Mouse (Mus musculus) embryonic facial prominence, embryonic 13.5 days (tissue): ENCODE data around the gene Tmod3. TPM values are rescaled to one million over a fixed set of nuclear protein-coding genes. Genes with fewer than 3 reads are reported as not detected.

Source experiments
- ATAC-seq: fragments of 200-750 bp; cut with Nextera tagmentation; 2 replicates; pipeline ENCODE4 v1.8.0; 2017; ENCODE audit warnings: low read depth; ENCODE audit not compliant: insufficient number of reproducible peaks, insufficient read depth, low FRiP score, low TSS enrichment
- H3K27ac ChIP-seq: fragments of 300-500 bp; sonication (generic); 2 replicates; pipeline ENCODE4 v1.5.1; 2015; ENCODE audit warnings: moderate library complexity, mild to moderate bottlenecking, inconsistent platforms
- H3K27me3 ChIP-seq: fragments of 300-500 bp; sonication (generic); 2 replicates; pipeline ENCODE4 v1.6.1; 2015; ENCODE audit warnings: mild to moderate bottlenecking, inconsistent platforms
- H3K36me3 ChIP-seq: fragments of 300-500 bp; sonication (generic); 2 replicates; pipeline ENCODE4 v1.6.1; 2015; ENCODE audit warnings: mild to moderate bottlenecking, inconsistent platforms
- H3K4me1 ChIP-seq: fragments of 300-500 bp; sonication (generic); 2 replicates; pipeline ENCODE4 v1.6.1; 2015; ENCODE audit warnings: inconsistent platforms
- H3K4me2 ChIP-seq: fragments of 300-500 bp; sonication (generic); 2 replicates; pipeline ENCODE4 v1.6.1; 2015; ENCODE audit warnings: moderate library complexity, mild to moderate bottlenecking, inconsistent platforms
- H3K4me3 ChIP-seq: fragments of 300-500 bp; sonication (generic); 2 replicates; pipeline ENCODE4 v1.5.1; 2015; ENCODE audit warnings: mild to moderate bottlenecking, inconsistent platforms
- H3K9ac ChIP-seq: fragments of 300-500 bp; sonication (generic); 2 replicates; pipeline ENCODE4 v1.6.1; 2015; ENCODE audit warnings: mild to moderate bottlenecking, inconsistent platforms
- H3K9me3 ChIP-seq: fragments of 300-500 bp; sonication (generic); 2 replicates; pipeline ENCODE4 v1.6.1; 2016; ENCODE audit warnings: inconsistent platforms
- WGBS: fragments of 180-500 bp; shearing (Covaris S2); methylation state at CpG from one replicate; pipeline ENCODE4 v1.1.7; 2015; ENCODE audit warnings: mixed read lengths; 5-methylcytosine and 5-hydroxymethylcytosine counted together
- polyA plus RNA-seq: library from polyadenylated mRNA; unstranded; fragments of >200 nt; fragmentation: Nextera tagmentation; extraction: Ambion mirVana; gene quantifications from 2 replicates; pipeline ENCODE4 v1.2.1, GENCODE M21; 2015

Gene Tmod3
- polyA plus RNA-seq, 1 experiment from 2014 or later, result 110 TPM

- H3K4me1 ChIP-seq, result 0 out of 2 replicates have a peak, but pooled peaks cover 4% of the 10 kb centered on the region
- no peak overlapping the region for H3K4me2 ChIP-seq
- H3K27ac ChIP-seq, result no peak overlapping the region
- H3K36me3 ChIP-seq, result peaks cover 14% of the 10 kb centered on the region
- no peaks in the 10 kb centered on the region for H3K9me3 ChIP-seq
- ATAC-seq, result no peak
- 88% methylated on average over 6 of the region's 6 CpGs for WGBS
- H3K4me3 ChIP-seq, result no peak overlapping the region
- no peaks in the 10 kb centered on the region for H3K27me3 ChIP-seq
- no peak overlapping the region for H3K9ac ChIP-seq
These were observed 19.9 kb upstream of the Tmod3 start for GRCm38 (mm10) chr9:75579321-75579720.

DNA sequence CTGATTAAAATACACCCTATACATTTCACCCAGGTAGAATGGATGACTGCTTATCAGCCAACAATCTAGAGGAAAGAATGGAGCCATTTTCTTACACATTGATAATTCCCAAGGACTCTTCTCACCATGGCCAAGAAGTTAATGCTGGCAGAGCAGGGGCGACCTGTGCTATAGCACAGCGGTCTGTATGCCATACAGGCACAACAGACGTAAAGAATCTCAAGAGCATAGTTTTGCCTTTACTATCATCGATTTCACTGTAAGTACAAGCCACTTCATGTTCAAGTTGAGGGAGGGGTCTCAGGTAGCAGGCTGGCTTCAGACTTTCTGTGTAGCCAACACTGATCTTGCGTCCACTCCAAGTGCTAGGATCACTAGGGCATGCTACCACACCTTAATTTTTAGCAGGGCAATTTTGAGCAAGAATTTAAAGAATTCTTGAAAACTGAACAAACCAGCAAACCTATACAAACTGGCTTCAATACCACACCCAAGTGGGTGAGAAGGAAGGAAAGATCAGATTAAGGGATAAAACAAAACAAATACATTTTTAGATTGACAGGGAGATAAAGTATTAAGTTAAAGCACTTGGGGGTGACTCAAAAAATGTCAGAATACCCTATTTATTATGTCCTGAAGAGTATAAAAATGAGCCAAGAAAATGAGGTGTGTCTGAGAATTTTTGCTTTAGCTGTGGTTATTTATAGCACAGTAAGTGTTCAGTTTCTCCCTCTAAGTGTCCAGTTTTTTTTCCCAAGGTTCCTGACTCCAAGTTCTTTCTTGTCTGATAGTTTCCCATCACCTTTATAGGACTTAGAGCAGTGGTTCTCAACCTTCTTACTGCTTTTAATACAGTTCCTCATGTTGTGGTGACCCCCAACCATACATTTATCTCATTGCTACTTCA, 11.8 kb upstream of the Tmod3 start:
- Histone ChIP-seq H3K9me3 (no peaks in the 10 kb centered on the region), H3K4me2 (no peak overlapping the region), H3K9ac (no peak overlapping the region), H3K27ac (no peak overlapping the region), H3K36me3 (peaks cover 11% of the 10 kb centered on the region), H3K4me1 (no peaks in the 10 kb centered on the region), H3K4me3 (no peak overlapping the region), H3K27me3 (no peaks in the 10 kb centered on the region)
- ATAC-seq, result no peak
- WGBS, result 79% methylated on average over 5 of the region's 5 CpGs

- no peak for ATAC-seq
- Histone ChIP-seq H3K36me3 (no peaks in the 10 kb centered on the region), H3K9me3 (no peaks in the 10 kb centered on the region), H3K4me3 (no peak overlapping the region), H3K4me2 (no peak overlapping the region), H3K9ac (no peak overlapping the region), H3K4me1 (0 out of 2 replicates have a peak, but pooled peaks cover 4% of the 10 kb centered on the region), H3K27ac (no peak overlapping the region), H3K27me3 (no peaks in the 10 kb centered on the region)
- WGBS, result 87% methylated on average over 6 of the region's 6 CpGs
These were observed 8.9 kb upstream of the Tmod3 start for GRCm38 (mm10) chr9:75568399-75568798.

DNA sequence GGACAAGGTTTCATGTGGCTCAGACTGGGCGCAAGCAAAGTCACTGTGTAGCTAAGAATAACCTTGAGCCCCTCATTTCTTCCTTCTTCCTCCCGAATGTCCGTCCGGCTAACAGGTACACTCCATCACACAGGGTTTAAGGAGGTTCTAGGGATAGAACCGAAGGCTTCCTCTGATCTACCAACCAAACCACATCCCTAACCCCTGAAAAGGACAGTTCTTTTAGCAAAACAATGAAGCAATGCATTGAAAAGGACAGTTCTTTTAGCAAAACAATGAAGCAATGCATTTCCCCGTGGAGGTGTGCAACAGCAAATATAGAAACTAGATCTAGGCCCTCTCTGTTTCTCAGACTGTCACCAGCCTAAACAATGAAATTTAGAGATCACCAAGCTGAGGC, 5.4 kb upstream of the Tmod3 start:
- H3K4me2 ChIP-seq, result no peak overlapping the region

DNA sequence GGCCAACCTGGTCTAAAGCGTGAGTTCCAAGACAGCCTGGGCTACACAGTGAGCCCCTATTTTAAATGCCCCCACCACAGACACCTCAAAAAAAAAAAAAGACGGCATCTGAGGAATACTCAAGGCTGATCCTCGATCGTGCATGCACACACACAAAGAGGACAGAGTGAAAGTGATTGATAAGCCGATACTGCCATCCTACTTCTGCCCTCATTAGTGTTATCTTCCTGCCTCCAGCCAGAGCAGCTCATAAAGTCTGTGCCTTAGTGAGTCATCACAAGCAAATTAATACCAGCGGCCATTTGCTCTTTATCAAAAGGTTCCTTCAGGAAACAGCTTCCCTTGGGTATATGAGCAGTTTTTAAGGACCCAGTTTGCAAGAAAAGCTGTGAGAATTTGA, 4.2 kb upstream of the Tmod3 start:
- Histone ChIP-seq H3K27ac (no peak overlapping the region), H3K4me1 (0 out of 2 replicates have a peak, but pooled peaks cover 4% of the 10 kb centered on the region), H3K36me3 (no peaks in the 10 kb centered on the region), H3K4me2 (no peak overlapping the region), H3K27me3 (no peaks in the 10 kb centered on the region), H3K9ac (no peak overlapping the region), H3K9me3 (no peaks in the 10 kb centered on the region), H3K4me3 (no peak overlapping the region)
- ATAC-seq, result no peak
- 77% methylated on average over 6 of the region's 6 CpGs for WGBS

More for the DNA sequence above, 5.4 kb upstream of the Tmod3 start:
- Histone ChIP-seq H3K4me1 (0 out of 2 replicates have a peak, but pooled peaks cover 4% of the 10 kb centered on the region), H3K9me3 (no peaks in the 10 kb centered on the region), H3K36me3 (no peaks in the 10 kb centered on the region), H3K4me3 (no peak overlapping the region), H3K9ac (no peak overlapping the region), H3K27ac (no peak overlapping the region), H3K27me3 (no peaks in the 10 kb centered on the region)
- WGBS, result 81% methylated on average over 6 of the region's 6 CpGs
- no peak for ATAC-seq

- no peak overlapping the region for H3K4me2 ChIP-seq
- WGBS, result 51% methylated on average over 2 of the region's 2 CpGs
- no peak overlapping the region for H3K27ac ChIP-seq
These were observed 3.7 kb upstream of the Tmod3 start for GRCm38 (mm10) chr9:75563176-75563575.

GRCm38 (mm10) chr9:75561040-75561669, 1.7 kb upstream of the Tmod3 start:
- Histone ChIP-seq H3K36me3 (no peaks in the 10 kb centered on the region), H3K27ac (no peak overlapping the region), H3K27me3 (no peaks in the 10 kb centered on the region), H3K4me2 (no peak overlapping the region), H3K4me1 (peaks cover 17% of the 10 kb centered on the region), H3K9me3 (no peaks in the 10 kb centered on the region), H3K9ac (no peak overlapping the region), H3K4me3 (no peak overlapping the region)
- 82% methylated on average over 13 of the region's 13 CpGs for WGBS
- no peak for ATAC-seq

More at GRCm38 (mm10) chr9:75563176-75563575, 3.7 kb upstream of the Tmod3 start:
- no peaks in the 10 kb centered on the region for H3K27me3 ChIP-seq
- H3K4me3 ChIP-seq, result no peak overlapping the region
- H3K9ac ChIP-seq, result no peak overlapping the region
- H3K9me3 ChIP-seq, result no peaks in the 10 kb centered on the region
- no peak for ATAC-seq
- H3K36me3 ChIP-seq, result no peaks in the 10 kb centered on the region
- 0 out of 2 replicates have a peak, but pooled peaks cover 4% of the 10 kb centered on the region for H3K4me1 ChIP-seq

- no peak overlapping the region for H3K4me3 ChIP-seq
- H3K9me3 ChIP-seq, result no peaks in the 10 kb centered on the region
- H3K9ac ChIP-seq, result no peak overlapping the region
- no peak overlapping the region for H3K4me2 ChIP-seq
- no peaks in the 10 kb centered on the region for H3K27me3 ChIP-seq
- no peaks in the 10 kb centered on the region for H3K36me3 ChIP-seq
- H3K4me1 ChIP-seq, result peaks cover 17% of the 10 kb centered on the region
- no peak for ATAC-seq
- no peak overlapping the region for H3K27ac ChIP-seq
These were observed 896 bp upstream of the Tmod3 start for GRCm38 (mm10) chr9:75560353-75560752.

GRCm38 (mm10) chr9:75558812-75559511, 495 bp downstream of the Tmod3 start:
- ATAC-seq, result peak; percentile 77
- peaks cover 16% of the 10 kb centered on the region for H3K4me1 ChIP-seq
- no peaks in the 10 kb centered on the region for H3K36me3 ChIP-seq
- no peaks in the 10 kb centered on the region for H3K27me3 ChIP-seq
- no peaks in the 10 kb centered on the region for H3K9me3 ChIP-seq
- peak overlapping the region; percentile 93 for H3K4me3 ChIP-seq
- peak overlapping the region; percentile 89 for H3K9ac ChIP-seq
- H3K27ac ChIP-seq, result peak overlapping the region; percentile 91
- WGBS, result under 1% methylated on average over 47 of the region's 47 CpGs
- peak overlapping the region; percentile 84 for H3K4me2 ChIP-seq

GRCm38 (mm10) chr9:75558360-75558759, 1.1 kb downstream of the Tmod3 start:
- Histone ChIP-seq H3K27me3 (no peaks in the 10 kb centered on the region), H3K4me1 (peaks cover 14% of the 10 kb centered on the region), H3K36me3 (no peaks in the 10 kb centered on the region), H3K9me3 (no peaks in the 10 kb centered on the region), H3K4me2 (peak overlapping the region; percentile 84), H3K9ac (peak overlapping the region; percentile 89), H3K4me3 (peak overlapping the region; percentile 93), H3K27ac (0 out of 2 replicates have a peak overlapping the region, but pooled peaks have one; percentile 91)
- WGBS, result 13% methylated on average over 3 of the region's 3 CpGs
- ATAC-seq, result no peak

- no peak for ATAC-seq
- Histone ChIP-seq H3K4me3 (no peak overlapping the region), H3K36me3 (0 out of 2 replicates have a peak, but pooled peaks cover 4% of the 10 kb centered on the region), H3K27me3 (no peaks in the 10 kb centered on the region), H3K4me1 (peaks cover 26% of the 10 kb centered on the region), H3K9me3 (peaks cover 8% of the 10 kb centered on the region; the same call in 1 of the 2 replicates), H3K4me2 (no peak overlapping the region), H3K9ac (no peak overlapping the region), H3K27ac (no peak overlapping the region)
- WGBS, result 72% methylated on average over 4 of the region's 4 CpGs
These were observed 5.7 kb downstream of the Tmod3 start for GRCm38 (mm10) chr9:75553719-75554118.
